ENCODE assay signal across 9 mouse cellular contexts in genomic region chr2:180952731-180953171, GRCm38 (mm10). TPM values are rescaled to one million over a fixed set of nuclear protein-coding genes. Genes with fewer than 3 reads are reported as not detected.
DNase-seq lines count a peak whose midpoint lies in the region; ATAC-seq and TF ChIP-seq lines count a peak whose summit lies in the region.
"Had no signal": no experiment of that assay in that cellular context is flagged by ENCODE, and none has a peak within 500 bp of the region (broad histone marks: within the 10 kb centered on the region; RNA-seq: fewer than 3 reads in every experiment).

No protein-coding gene starts in this region.

- peaks cover 8% of the 10 kb centered on the region; the same call in 1 of the 2 replicates for H3K4me1 ChIP-seq in kidney, postnatal 0 days (replicated peaks; ENCODE audit: insufficient read depth, low read length)
- peaks cover 2% of the 10 kb centered on the region; the same call in 1 of the 2 replicates for H3K4me1 ChIP-seq in cortical plate, adult 2 months (ENCODE audit: control insufficient read depth, insufficient read depth, low read length)
- peaks cover 52% of the 10 kb centered on the region for H3K4me1 ChIP-seq in midbrain, embryonic 12.5 days

- ATAC-seq in kidney, postnatal 0 days (replicated peaks; ENCODE audit: low FRiP score, low read depth), result no peak
- peak; percentile 64 for ATAC-seq in midbrain, embryonic 12.5 days (ENCODE audit: low FRiP score, low read depth)

- peak; percentile 60 for DNase-seq in kidney, postnatal 0 days (ENCODE audit: low spot score)
- DNase-seq in kidney, postnatal 36 days, result no peak
- DNase-seq in heart, postnatal 4 days, result peak; percentile 30
- DNase-seq in gastrocnemius, adult 8-10 months (ENCODE audit: low spot score in 2 of 2), result no peak
- DNase-seq in spleen, postnatal 14 days (ENCODE audit: low spot score in 2 of 2), result no peak
- DNase-seq in T-cell, adult 2 months (ENCODE audit: low spot score), result no peak

- no peaks in the 10 kb centered on the region for H3K36me3 ChIP-seq in kidney, postnatal 0 days (ENCODE audit: insufficient read depth, low read length)
- no peaks in the 10 kb centered on the region for H3K36me3 ChIP-seq in midbrain, embryonic 12.5 days

- H3K4me2 ChIP-seq in kidney, postnatal 0 days (ENCODE audit: low read length), result peak overlapping the region; percentile 41
- H3K4me2 ChIP-seq in midbrain, embryonic 12.5 days (replicated peaks), result peak overlapping the region; percentile 80

- no peaks in the 10 kb centered on the region for H3K27me3 ChIP-seq in kidney, postnatal 0 days (ENCODE audit: insufficient read depth, low read length)
- 0 out of 2 replicates have a peak, but pooled peaks cover 5% of the 10 kb centered on the region for H3K27me3 ChIP-seq in midbrain, embryonic 12.5 days

- H3K4me3 ChIP-seq in kidney, postnatal 0 days (replicated peaks; ENCODE audit: low read depth, low read length), result no peak overlapping the region
- H3K4me3 ChIP-seq in cortical plate, adult 2 months (ENCODE audit: insufficient read depth, low read length), result peak overlapping the region; percentile 77; the same call in 1 of the 2 replicates
- H3K4me3 ChIP-seq in midbrain, embryonic 12.5 days, result peak overlapping the region; percentile 56
- H3K4me3 ChIP-seq: myocyte had no signal

- TF ChIP-seq CTCF in kidney, postnatal 0 days (IDR thresholded peaks at IDR 0.05; ENCODE audit: low read depth), result no peak
- TF ChIP-seq CTCF in cortical plate, adult 2 months (IDR thresholded peaks at IDR 0.05; ENCODE audit: extremely low read depth, insufficient read depth, low read length), result no peak

- no peak overlapping the region for H3K9ac ChIP-seq in kidney, postnatal 0 days (ENCODE audit: low read depth, low read length)
- H3K9ac ChIP-seq in midbrain, embryonic 12.5 days (replicated peaks), result peak overlapping the region; percentile 79

- peak overlapping the region; percentile 19; the same call in 1 of the 2 replicates for H3K27ac ChIP-seq in kidney, postnatal 0 days
- H3K27ac ChIP-seq in cortical plate, adult 2 months (ENCODE audit: insufficient read depth, low read length), result no peak overlapping the region
- peak overlapping the region; percentile 95 for H3K27ac ChIP-seq in midbrain, embryonic 12.5 days (replicated peaks)

- 18% methylated on average over 9 of the region's 9 CpGs for WGBS in kidney, postnatal 0 days
- WGBS in midbrain, embryonic 12.5 days, result 3% methylated on average over 9 of the region's 9 CpGs

- TF ChIP-seq POLR2A in cortical plate, adult 2 months (IDR thresholded peaks at IDR 0.05; ENCODE audit: extremely low read depth, insufficient read depth, low read length), result 0 out of 2 replicates have a peak, but pooled peaks have one; percentile 25

- no peaks in the 10 kb centered on the region for H3K9me3 ChIP-seq in kidney, postnatal 0 days (replicated peaks; ENCODE audit: low read length)
- no peaks in the 10 kb centered on the region for H3K9me3 ChIP-seq in midbrain, embryonic 12.5 days

RNA-seq across cellular contexts. Expression of gene Nkain4, which starts 1.7 kb away (rescaled TPM):
- 24.1 and 26.6 TPM in 2 replicates for polyA plus RNA-seq in kidney, postnatal 0 days (2015; fragmentation: Nextera tagmentation; extraction: Ambion mirVana)
- 89.8 and 99.6 TPM in 2 replicates for polyA plus RNA-seq in cortical plate, adult 2 months (2012; rRNA removed)
- 10 to 100 TPM; 12.5 to 13.4 TPM for total RNA-seq in heart, postnatal 4 days (2021)
- 72.9 and 83.1 TPM in 2 replicates for polyA plus RNA-seq in midbrain, embryonic 12.5 days (2016; fragmentation: Nextera tagmentation; extraction: Ambion mirVana)
- total RNA-seq in gastrocnemius, adult 8-10 months (2022), result 1 to 10 TPM in 1 of 4 experiments, not detected in 3; 1.4 TPM
- polyA plus RNA-seq: myocyte had no signal

RNA-seq across cellular contexts. Expression of gene Arfgap1, which starts 14.3 kb away (rescaled TPM):
- polyA plus RNA-seq in kidney, postnatal 0 days (2015; fragmentation: Nextera tagmentation; extraction: Ambion mirVana), result 55.7 and 65.9 TPM in 2 replicates
- 146 and 163 TPM in 2 replicates for polyA plus RNA-seq in cortical plate, adult 2 months (2012; rRNA removed)
- total RNA-seq in heart, postnatal 4 days (2021), result 10 to 100 TPM; 64.5 to 64.8 TPM
- 86.3 and 97.4 TPM in 2 replicates for polyA plus RNA-seq in midbrain, embryonic 12.5 days (2016; fragmentation: Nextera tagmentation; extraction: Ambion mirVana)
- 10 to 100 TPM; 31.7 to 34.2 (median 33.0) TPM for total RNA-seq in gastrocnemius, adult 8-10 months (2022)

RNA-seq across cellular contexts. Expression of gene Birc7, which starts 23.9 kb away (rescaled TPM):
- polyA plus RNA-seq in kidney, postnatal 0 days (2015; fragmentation: Nextera tagmentation; extraction: Ambion mirVana), result not detected in 2 replicates
- 0.23 and 0.32 TPM in 2 replicates for polyA plus RNA-seq in cortical plate, adult 2 months (2012; rRNA removed)
- not detected for total RNA-seq in heart, postnatal 4 days (2021)
- polyA plus RNA-seq in midbrain, embryonic 12.5 days (2016; fragmentation: Nextera tagmentation; extraction: Ambion mirVana), result 0.36 and 0.67 TPM in 2 replicates
- total RNA-seq in gastrocnemius, adult 8-10 months (2022), result not detected
- polyA plus RNA-seq: myocyte had no signal

RNA-seq across cellular contexts. Expression of gene Ythdf1, which starts 32.0 kb away (rescaled TPM):
- polyA plus RNA-seq in kidney, postnatal 0 days (2015; fragmentation: Nextera tagmentation; extraction: Ambion mirVana), result 50.0 and 55.5 TPM in 2 replicates
- polyA plus RNA-seq in cortical plate, adult 2 months (2012; rRNA removed), result 45.2 and 49.1 TPM in 2 replicates
- total RNA-seq in heart, postnatal 4 days (2021), result 10 to 100 TPM; 47.0 to 47.8 TPM
- polyA plus RNA-seq in midbrain, embryonic 12.5 days (2016; fragmentation: Nextera tagmentation; extraction: Ambion mirVana), result 65.2 and 67.2 TPM in 2 replicates
- 10 to 100 TPM; 35.2 to 43.3 (median 38.5) TPM for total RNA-seq in gastrocnemius, adult 8-10 months (2022)

RNA-seq across cellular contexts. Expression of gene Col20a1, which starts 33.6 kb away (rescaled TPM):
- 0.34 and 0.41 TPM in 2 replicates for polyA plus RNA-seq in kidney, postnatal 0 days (2015; fragmentation: Nextera tagmentation; extraction: Ambion mirVana)
- polyA plus RNA-seq in cortical plate, adult 2 months (2012; rRNA removed), result 2.8 and 3.1 TPM in 2 replicates
- under 1 TPM; 0.29 to 0.33 TPM for total RNA-seq in heart, postnatal 4 days (2021)
- polyA plus RNA-seq in midbrain, embryonic 12.5 days (2016; fragmentation: Nextera tagmentation; extraction: Ambion mirVana), result 0.18 and 0.22 TPM in 2 replicates
- 1 to 10 TPM in 2 of 4 experiments, under 1 TPM in 2; 0.75 to 1.8 (median 1.2) TPM for total RNA-seq in gastrocnemius, adult 8-10 months (2022)

Comparison
In these comparisons a context has a peak if more than half of its experiments do, and no peak if none do; other contexts are left out.
1. DNase-seq: peak in kidney, postnatal 0 days (single experiment) and heart, postnatal 4 days (single experiment); none in kidney, postnatal 36 days (0 of 2), gastrocnemius, adult 8-10 months (0 of 2), spleen, postnatal 14 days (0 of 2) and T-cell, adult 2 months (single experiment).